Mouse (Mus musculus) activated CD4-positive, CD25-positive, alpha-beta regulatory T cell (primary cell): ENCODE results near the gene Lgi4. TPM values are rescaled to one million over a fixed set of nuclear protein-coding genes. Genes with fewer than 3 reads are reported as not detected.

ENCODE experiments used
- polyA plus RNA-seq, 2 experiments: library from polyadenylated mRNA; unstranded; fragments of 100-300 nt; shearing (Covaris generic); gene quantifications; one replicate each; pipeline ENCODE4 v1.2.1; 2017

Gene Lgi4
- under 1 TPM in 1 of 2 experiments, not detected in 1; 0.72 TPM for polyA plus RNA-seq

GRCm38 (mm10) chr7:31059108-31059507 lies at the start of gene Lgi4:
Gene Lgi4 (plus strand): TSS chr7:31059342.

DNA sequence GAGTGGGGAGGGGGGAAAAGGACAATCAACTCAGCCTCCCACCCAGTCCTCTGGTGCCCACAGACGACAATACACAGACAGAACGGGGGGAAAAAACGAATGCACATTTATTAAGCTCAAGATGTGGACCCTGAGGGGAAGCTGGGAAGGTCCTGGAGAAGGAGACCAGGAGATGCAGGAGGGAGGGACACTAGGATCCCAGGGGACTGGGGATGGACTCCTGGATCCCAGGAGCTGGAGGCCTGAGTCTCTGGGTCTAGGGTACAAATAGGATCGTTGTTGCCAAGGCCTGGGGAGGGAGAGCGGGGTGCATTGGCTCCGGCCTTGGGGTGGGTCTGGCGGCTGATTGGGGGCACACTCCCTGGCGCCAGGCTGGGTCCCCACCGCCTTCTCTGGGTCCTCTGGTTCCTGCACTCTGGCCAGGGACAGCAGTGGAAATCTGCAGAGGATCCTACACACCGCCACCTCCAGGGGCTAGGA lies 16.7 kb upstream of the Lgi4 start, which contains the start of gene Fxyd5:
Gene Fxyd5, minus strand, starts transcription at position 51 of the 480 bp plus-strand sequence.

GRCm38 (mm10) chr7:31051321-31052021 lies 7.7 kb upstream of the Lgi4 start, which contains the start of gene Fxyd7:
Gene Fxyd7 (minus strand): TSS chr7:31051467.

GRCm38 (mm10) chr7:31057071-31057470 lies 2.1 kb upstream of the Lgi4 start, which contains the start of gene Fxyd1:
Gene Fxyd1 (minus strand): TSS chr7:31057199.

GRCm38 (mm10) chr7:31076492-31076891 lies 17.4 kb downstream of the Lgi4 start, which contains the start of gene Fxyd3:
Gene Fxyd3 (minus strand): TSS chr7:31076704.

DNA sequence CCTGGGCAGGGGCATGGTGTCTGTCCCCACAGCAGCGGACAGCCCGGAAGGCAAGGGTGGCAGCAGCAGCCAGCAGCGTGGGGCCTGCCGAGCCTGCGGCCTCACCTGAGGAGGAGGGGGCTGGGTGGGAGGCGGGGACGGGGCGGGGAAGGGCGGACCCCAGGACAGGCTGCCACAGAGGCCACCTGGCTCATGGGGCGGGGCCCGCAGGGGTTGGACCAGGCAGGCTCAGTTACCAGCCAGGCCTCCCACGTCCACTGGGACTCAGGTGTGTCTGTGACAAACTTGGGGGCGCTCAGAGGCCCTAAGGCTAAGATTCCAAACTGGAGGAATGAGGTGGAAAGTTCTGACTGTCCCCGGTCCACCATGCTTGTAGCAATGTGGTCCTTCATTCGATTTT lies 56.0 kb downstream of the Lgi4 start, which contains the start of gene Hpn:
Gene Hpn, minus strand, starts transcription at position 109 of the 400 bp plus-strand sequence.

Other genes starting within 250 kb of the Lgi4 start
- gene Ffar2, start 235.6 kb upstream of the Lgi4 start, polyA plus RNA-seq, result under 1 TPM; 0.27 to 0.69 TPM
- gene Ffar3, start 203.2 kb upstream of the Lgi4 start, polyA plus RNA-seq, result not detected
- gene Ffar1, start 197.8 kb upstream of the Lgi4 start, polyA plus RNA-seq, result under 1 TPM in 1 of 2 experiments, not detected in 1; 0.11 TPM
- 1 to 10 TPM; 5.6 to 8.0 TPM for gene Cd22, start 179.0 kb upstream of the Lgi4 start, polyA plus RNA-seq
- under 1 TPM in 1 of 2 experiments, not detected in 1; 0.47 TPM for gene Mag, start 144.5 kb upstream of the Lgi4 start, polyA plus RNA-seq
- not detected for gene Hamp2, start 134.7 kb upstream of the Lgi4 start, polyA plus RNA-seq
- gene Hamp, start 115.3 kb upstream of the Lgi4 start, polyA plus RNA-seq, result under 1 TPM in 1 of 2 experiments, not detected in 1; 0.76 TPM
- 10 to 100 TPM; 13.0 to 18.6 TPM for gene Usf2, start 102.5 kb upstream of the Lgi4 start, polyA plus RNA-seq
- gene Lsr, start 85.9 kb upstream of the Lgi4 start, polyA plus RNA-seq, result 10 to 100 TPM; 10.5 to 23.2 TPM
- gene Fam187b, start 85.6 kb upstream of the Lgi4 start, polyA plus RNA-seq, result under 1 TPM in 1 of 2 experiments, not detected in 1; 0.83 TPM
- 1,000 to 10,000 TPM; 1,294 to 2,250 TPM for gene Fxyd5, start 16.9 kb upstream of the Lgi4 start, polyA plus RNA-seq
- not detected for gene Fxyd7, start 7.9 kb upstream of the Lgi4 start, polyA plus RNA-seq
- under 1 TPM; 0.72 to 0.98 TPM for gene Fxyd1, start 2.1 kb upstream of the Lgi4 start, polyA plus RNA-seq
- gene Fxyd3, start 17.4 kb downstream of the Lgi4 start, polyA plus RNA-seq, result not detected
- 10 to 100 TPM in 1 of 2 experiments, 1 to 10 TPM in 1; 9.4 to 13.2 TPM for gene Hpn, start 55.9 kb downstream of the Lgi4 start, polyA plus RNA-seq
- 1 to 10 TPM; 1.5 to 3.2 TPM for gene Scn1b, start 67.7 kb downstream of the Lgi4 start, polyA plus RNA-seq
- 100 to 1,000 TPM; 276 to 323 TPM for gene Gramd1a, start 96.6 kb downstream of the Lgi4 start, polyA plus RNA-seq
- gene Scgb2b2, start 231.2 kb downstream of the Lgi4 start, polyA plus RNA-seq, result not detected
- not detected for gene Scgb1b2, start 232.5 kb downstream of the Lgi4 start, polyA plus RNA-seq